Mouse (Mus musculus) cerebellum, postnatal 14 days (tissue): Measurements from ENCODE around the gene Ammecr1.

ENCODE experiments used
- DNase-seq, 2 experiments: peaks; one replicate each; pipeline ENCODE4 v3.0.0; 2021; ENCODE audit warnings: mixed read lengths in 2 of 2

Ammecr1 gene

DNA sequence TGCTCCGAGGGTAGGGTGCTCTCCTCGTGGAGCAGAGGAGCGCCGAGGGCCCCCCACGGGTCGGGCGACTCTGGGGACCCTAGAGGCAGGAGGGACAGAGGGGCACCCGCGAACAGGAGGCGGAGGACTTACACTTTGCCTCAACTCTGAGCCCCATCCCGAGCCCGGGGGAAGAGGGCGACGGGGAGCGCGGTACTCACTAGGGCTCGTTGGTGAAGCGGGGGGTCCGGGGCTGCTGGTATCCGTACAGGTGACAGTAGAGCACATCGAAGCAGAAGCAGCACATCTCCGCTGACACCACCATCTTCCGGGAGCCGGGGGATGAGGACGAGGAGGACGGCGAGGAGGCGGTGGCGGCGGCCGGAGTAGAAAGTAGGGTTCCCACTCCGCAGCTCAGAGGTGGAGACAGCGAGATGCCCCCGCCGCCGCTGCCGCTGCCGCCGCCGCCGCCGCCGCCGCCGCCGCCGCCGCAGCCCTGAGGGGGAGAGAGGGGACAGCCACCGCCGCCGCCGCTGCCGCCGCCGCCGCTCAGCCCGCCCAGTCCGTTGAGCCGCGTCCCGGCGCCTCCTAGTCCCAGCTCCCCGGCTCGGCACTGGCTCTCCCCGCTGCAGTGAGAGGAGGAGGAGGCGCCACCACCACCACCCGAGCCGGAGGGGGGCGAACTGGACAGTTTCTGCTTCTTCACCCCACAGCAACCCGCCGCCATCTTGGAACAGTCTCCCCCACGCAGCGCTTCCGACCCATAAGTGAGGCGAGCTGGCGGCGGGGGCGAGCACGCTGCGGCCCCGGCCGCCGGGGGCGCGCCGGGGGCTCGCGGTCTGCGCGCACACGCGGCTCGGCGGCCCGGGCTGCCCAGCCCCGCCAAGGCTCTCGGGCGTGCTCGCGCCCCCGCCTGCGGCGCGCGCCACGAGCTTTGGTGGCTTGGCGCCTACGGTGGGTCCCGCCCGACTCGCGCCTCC lies at the start of gene Ammecr1:
Gene Ammecr1, minus strand, starts transcription at position 721 of the 959 bp plus-strand sequence.
- peak; percentile 79 for DNase-seq

DNA sequence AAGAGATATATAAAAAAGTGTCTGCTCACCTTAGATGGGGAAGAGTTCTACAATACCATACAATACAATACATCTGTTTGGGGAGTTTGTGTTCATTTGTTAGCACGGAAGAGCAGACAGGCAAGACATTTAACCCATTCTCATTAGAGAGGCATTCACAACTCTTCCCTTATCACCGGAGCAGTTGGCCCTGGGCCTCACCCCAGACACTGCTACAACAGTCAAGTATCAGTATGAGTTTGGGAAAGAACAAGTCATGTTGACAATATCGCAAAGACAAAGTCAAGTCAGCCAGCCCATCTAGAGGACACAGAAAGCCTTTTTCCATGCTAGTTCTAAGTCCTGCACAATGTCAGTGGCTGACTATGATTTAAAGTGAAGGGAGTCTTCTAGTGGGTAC lies 47.6 kb upstream of the Ammecr1 start:
- no peak for DNase-seq

DNA sequence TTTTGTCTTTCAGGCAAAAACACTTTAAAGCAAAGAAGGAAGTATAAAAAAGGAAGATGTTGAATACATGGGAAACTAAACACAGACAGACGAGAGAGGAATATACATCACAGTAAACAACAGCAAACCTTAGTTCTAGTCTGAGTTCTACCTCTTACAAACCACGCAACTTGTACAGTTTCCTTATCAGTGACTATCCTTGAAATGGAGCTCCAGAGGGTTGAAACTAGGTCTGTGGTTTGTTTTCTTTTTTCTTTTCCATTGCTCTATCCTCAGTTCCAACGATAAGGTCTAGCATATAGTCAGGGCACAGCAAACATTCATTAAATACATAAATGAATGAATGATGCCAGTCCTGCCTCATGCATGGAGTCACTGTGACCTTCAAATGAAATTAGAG lies 45.8 kb upstream of the Ammecr1 start:
- no peak for DNase-seq

DNA sequence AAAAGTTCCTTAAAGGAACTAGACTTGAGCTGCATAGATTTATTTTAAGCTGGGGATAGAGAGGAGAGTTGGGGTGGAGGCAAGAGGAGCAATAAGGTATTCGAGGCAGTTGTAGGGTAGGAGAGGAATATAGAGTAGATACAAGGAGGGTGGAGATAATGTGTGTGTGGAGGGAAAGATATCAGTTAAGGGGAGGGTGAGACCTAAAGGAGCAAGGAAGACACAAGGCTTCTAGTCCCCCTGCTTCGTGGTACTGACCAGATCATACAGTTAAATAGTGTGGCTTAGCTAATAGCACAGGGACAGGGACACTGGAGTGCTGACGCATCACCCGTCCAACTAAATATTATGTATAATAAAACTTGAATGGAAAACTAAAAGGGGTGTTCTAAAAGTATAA lies 45.3 kb upstream of the Ammecr1 start:
- no peak for DNase-seq

DNA sequence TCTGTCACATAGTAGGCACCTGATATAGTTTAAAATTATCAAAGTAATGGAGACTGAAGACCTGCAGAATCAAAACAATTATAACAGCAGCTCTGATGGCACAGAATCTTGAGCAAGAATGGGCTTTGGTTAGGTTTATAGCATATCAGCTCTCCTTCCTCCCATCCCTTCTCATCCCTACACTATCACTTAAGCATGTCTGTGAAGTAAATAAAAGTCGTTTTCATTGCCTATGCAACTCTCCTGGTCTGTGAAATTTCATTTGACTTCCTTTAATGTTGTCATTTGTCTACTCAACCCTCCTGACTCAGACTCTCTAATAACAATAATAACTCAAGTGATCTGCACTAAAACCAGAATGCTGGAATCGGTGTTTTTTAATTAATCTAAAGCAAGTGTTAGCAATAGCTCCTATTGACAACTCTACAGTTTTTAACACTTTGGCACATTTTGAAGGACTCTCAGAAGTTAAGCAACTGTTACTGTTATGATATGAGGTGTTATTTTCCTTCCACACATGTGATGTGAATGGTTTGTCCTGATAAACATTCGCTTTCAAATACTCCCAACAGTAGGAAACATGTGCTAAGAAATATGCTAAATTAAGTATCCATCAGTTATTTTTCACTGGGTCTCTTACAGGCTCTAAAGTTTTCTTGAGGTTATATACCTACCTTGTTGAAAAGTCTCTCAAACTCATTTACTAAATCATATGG lies 37.8 kb upstream of the Ammecr1 start:
- DNase-seq, result no peak

DNA sequence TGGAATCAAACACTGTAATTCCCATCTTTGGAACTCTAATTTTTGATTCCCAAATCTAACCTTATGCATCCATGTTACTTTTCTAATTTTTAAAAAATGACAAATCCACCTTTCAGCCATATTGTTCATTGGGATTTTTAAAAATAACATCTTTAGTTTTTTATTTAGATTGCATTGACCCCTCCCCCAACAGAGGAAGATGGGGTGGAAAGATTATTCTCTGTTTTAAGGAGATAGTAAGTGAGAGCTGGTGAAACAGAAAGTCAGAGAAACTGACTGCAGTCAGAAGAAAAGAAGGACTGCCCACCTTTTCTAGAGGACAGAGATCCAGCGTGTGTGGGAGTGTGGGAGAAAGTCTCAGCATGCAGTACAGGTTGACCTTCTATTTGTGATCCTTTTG lies 30.7 kb upstream of the Ammecr1 start:
- DNase-seq, result no peak

DNA sequence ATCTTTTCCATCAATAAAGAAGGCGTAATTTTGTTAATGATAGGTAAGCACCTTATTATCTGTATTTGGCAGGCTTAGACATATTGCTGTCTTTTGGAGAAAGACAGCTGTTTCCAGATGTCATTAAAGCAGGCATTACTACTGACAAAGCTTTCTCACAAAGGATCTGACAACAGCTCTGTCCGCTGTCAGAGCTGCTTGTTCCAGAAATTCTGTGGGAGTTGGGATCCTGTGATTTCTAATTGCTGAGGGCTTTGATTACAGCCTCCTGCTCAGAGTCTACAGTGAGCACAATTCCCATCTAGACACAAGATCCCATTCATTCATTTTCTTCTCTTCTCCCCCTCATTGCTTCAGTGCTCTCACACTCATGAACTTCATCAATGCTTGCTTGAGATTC lies 28.0 kb upstream of the Ammecr1 start:
- no peak for DNase-seq

DNA sequence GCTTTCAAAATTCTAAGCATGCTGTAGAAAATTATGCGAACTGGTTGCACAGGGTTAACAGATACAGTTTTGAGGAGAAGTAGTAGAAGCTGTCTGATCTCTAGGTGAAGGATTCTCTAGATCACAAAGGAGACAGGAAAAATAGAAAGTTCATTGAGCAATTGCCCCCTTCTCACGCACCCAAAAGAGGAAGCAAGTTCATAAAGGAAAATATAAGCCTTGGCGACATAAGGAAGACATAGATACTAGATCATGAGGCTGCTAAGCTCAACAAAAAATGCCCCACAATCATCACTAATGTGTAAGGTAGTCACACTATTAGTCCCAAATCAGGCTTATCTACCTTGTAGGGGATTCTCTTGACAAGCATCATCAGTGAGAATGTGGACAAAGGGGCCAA lies 17.6 kb upstream of the Ammecr1 start:
- DNase-seq, result no peak

DNA sequence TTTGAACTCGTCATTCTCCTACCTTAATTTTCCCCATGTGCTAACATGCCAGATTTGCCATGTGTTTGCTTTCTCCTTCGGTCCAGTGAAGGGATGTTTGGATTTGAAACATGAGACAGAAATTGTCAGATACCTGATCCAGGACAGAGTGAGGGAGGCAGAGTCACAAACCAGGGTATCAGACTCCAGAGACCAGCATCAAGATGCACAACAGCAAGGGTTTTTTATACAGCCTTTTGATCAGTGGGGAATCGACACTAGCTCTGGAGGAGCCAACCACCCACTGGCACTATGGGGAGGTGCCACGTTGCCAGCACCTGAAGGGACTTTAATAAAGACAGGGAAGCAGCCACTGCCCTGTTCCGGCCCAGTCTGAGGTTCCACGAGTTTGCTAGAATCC lies 17.1 kb upstream of the Ammecr1 start:
- DNase-seq, result no peak

DNA sequence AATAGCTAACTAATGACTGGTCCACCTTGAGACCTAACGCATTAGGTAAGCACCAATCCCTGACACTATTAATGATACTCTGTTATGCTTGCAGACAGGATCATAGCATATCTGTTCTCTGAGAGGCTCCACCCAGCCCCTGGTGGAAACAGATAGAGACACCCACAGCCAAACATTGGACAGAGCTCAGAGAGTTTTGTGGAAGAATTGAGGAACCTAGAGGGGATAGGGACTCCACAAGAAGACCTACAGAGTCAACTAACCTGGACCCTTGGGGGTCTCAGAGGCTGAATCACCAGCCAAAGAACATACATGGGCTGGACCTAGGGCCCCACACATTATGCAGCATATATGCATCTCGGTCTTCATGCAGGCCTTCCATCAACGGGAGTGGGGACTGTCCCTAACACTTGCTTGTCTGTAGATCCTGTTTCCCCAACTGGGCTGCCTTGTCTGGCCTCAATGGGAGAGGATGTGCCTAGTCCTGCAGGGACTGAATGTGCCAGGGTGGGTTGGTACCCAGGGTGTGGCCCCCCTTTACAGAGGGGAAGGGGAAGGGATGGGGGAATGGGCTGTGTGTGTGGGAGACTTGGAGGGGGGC lies 15.1 kb upstream of the Ammecr1 start:
- DNase-seq, result no peak

DNA sequence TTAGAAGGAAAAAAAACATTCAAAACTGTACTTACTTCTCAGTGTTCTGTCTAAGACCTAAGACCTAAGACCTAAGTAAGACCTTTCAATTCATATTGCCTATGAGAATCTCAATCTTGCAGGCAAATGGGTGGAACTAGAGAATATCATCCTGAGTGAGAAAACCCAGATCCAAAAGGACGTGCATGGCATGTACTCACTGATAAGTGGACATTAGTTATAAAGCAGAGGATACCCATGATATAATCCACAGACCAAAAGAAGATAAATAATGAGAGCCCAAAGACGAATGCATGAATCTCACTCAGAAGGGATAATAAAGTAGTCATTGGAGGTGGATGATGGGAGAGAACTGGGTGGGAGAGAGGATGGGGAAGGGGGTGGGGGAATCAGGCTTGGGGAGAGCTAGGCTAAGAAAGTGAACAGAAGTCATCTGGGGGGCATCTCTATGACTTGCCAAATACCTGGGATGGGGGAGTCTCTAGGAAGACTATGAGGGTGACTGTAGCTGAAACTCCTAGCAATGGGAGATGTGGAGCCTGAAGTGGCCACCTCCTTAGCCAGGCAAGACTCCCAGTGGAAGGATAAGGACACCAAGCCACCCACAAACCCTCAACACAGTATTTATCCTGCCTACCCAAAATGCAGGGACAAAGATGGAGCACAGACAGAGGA lies 14.5 kb upstream of the Ammecr1 start:
- no peak for DNase-seq

DNA sequence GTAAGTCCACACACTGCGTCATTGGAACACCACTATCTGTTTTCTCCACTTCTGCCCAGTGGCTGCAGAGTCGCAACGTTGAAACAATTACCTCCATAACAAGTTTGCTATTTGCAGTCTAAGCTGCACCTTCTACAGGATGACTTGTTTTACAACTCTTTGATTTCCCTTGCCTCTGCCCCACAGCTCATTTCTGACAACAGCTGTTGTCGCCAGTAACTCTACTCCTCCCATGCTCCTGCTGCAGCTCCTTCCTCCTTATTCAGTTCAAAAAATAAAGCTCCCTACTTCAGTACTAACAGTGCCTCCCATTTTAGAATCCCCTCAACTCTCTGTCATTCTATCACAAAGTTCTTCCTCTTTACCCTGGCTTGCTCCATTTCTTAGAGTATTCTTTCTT lies 12.7 kb upstream of the Ammecr1 start:
- DNase-seq, result no peak

DNA sequence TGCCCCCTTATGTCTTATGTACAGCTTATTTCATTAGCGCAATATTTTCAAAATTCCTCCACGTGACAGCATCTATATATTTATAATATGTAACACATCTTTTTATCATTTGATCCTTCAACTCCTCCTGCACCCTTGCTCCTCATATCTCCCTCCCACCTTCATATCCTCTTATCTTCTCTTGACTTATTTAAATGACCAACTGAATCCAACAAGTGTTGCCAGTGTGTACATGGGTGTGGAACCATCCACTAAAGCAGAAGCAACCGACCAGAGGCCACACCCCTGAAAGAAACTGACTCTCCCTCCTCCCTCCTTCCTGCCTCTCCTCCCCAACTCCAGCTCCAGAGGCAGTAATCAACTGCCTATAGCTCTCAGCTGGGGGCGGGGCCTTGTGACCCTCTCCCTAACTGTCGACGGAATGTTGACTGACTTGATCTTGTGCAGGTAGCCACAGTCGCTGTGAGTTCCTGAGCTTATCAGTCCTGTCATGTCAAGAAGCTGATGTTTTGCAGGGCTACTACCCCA lies 6.0 kb upstream of the Ammecr1 start:
- DNase-seq, result no peak

DNA sequence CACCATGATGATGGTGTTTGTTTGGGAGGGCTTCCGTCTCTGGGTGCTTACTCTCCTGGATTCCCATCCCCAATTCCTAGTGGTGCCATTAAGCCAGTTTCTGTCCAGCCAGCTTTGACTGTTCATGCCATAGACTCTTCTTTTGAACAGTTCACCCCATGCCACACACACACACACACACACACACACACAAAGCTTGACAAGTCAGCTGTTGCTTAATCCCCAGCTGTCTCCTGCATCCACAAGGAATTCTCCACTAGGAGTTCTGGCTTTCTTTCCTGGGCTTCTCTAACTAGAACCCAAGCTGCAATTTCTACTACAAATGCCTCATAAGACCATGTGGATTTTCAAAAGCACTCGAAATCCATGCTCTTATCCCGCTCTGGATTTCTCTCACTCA lies 5.2 kb upstream of the Ammecr1 start:
- DNase-seq, result no peak

DNA sequence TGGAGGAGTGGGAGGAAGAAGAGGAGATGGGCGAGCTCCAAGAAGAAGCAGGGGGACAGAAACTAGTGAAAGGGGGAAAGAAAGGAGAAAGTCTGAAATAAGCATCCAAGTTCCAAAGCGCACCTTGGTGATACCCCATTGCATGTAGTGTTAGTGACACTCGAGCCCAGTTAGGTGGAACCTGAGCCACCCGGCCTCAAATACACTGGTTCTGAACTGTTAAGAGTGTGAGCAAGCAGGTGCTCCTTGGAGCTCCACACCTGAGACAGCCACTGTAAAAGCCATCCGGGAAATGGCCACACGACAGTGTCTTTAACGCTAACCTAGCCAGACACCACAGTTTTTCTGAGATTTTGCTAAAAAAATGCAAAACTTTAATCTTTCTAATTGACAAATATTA lies 539 bp upstream of the Ammecr1 start:
- peak in 1 of 2 experiments; percentile 22 for DNase-seq

DNA sequence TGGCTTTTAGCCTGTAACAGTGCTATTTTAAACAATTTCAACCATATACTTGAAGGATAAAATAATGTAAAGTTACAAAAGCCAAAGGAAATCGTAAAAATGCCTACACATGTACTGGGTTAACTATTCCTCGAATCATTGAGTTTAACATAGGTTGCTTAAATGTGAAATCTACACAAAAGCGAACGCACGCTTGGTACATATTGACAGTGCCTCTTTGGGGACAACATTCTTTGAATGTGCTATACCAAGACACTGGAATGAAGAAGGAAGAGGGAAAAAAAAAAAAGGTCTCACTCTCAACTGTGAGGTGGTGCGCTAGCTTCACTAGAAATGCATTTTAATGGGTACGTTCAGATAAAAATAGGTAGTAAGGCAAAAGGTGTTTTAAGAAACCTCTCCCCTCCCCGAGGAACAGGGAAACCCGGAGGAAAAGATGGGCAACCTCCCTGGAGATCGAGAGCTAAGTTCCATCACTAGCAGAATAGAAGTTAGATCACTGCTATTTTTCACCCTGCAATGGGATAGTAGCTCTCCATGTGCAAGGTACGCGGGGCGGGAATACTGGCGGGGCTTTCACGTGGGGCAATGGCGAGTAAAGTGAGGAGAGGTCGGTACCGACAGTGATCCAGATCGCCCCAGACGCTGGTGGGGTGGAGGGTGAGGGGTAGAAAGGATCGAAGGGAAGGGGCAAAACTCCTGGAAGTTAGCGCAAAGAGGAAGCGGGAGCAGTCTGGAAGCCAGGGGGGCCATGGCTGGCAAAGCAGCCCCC lies 1.1 kb downstream of the Ammecr1 start:
- peak in 1 of 2 experiments; percentile 29 for DNase-seq

DNA sequence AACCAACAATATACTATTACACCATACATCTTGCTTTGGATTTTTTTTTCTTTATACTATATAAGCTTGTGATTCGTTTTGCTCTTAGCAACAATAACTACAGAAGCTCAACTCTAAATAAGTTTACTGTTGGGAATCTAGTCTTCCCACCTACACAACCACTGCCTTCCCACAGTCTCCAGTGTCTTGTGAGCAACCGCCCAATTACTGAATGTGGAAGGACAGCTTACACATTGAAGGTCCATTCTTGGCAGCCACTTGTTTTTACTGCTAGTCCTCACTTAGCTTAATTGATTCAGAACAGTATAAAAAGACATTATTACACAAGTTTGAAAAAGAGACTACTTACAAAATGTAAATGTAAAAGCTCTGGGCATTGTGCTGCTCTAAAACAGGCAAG lies 6.1 kb downstream of the Ammecr1 start:
- no peak for DNase-seq

DNA sequence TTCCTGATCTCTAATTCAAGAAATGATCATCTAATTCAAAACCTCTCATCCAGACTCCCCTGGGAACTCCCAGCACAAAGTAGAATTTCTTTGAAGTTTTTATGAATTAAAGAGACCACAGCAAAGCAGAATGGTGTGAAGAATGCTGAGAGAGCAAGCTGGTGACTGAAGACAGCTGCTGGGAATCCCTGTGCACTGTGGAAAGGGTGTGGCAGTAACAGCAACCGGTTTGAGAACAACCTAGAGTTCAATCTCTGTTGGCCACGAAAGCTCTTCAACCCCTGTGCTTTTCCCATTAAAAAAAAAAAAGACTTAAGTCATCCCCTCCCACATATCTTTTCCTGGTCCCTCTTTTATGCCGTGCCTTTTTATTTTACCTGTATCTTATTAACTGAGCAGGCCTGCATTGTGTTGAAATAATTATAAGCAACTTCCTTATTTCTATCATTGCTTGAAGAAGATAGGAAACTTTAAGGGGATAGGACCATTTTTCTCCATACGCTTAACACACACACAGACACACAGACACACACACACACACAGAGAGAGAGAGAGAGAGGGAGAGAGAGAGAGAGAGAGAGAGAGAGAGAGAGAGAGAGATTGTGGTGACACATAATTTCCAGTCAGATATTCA lies 6.7 kb downstream of the Ammecr1 start:
- no peak for DNase-seq

DNA sequence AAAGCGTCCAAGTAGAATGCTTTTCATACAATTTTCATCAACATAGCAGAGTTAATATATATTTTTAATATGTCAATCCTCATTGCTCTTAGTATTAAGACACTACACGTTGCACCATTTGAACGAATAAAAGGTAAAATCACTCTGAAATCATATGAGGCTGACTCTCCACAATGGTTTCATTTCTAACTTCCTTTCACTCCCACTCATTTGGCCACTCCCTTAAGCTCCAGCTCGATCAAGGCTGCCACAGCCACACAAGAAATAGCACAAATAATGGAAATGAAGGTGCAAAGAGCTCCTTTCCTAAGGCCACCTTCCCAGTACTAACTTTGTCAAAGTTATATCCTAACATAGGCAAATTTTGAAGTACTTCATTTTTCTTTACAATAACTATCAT lies 38.1 kb downstream of the Ammecr1 start:
- no peak for DNase-seq

DNA sequence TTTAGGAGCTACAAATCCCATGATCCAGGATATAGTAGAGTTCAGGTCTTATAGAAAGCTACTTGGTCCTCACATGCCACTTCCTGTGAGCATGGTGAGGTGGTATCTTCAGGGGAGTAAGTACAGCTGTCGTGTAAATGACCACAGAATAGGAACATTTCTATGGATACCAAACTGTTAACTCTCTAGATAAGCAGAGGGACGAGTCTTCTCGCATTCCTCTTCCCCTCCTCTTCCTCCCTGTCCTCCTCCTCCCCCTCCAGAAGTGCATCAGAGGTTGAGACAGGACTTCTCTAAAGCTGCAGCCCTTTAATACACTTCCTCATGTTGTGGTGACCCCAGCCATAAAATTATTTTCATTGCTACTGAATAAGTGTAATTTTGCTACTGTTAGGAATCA lies 49.1 kb downstream of the Ammecr1 start:
- no peak for DNase-seq

DNA sequence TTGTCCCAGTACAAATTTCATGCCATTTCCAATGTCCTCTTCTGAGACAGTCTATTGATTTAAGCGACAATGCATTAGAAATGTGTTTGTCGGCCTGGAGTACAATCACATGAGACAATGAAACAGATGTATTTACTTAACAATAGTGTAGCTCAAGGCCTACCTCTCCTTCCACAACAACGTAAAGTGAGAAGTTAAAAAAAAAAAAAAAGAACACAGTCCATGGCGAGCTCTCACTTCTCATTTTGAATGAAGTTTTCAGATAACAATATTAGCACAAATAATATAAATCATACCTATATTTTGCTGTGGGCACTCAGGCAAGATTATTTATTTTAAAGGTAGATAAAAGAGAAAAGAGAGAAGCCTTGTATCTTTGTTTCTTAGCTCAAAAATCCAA lies 49.8 kb downstream of the Ammecr1 start:
- DNase-seq, result no peak

DNA sequence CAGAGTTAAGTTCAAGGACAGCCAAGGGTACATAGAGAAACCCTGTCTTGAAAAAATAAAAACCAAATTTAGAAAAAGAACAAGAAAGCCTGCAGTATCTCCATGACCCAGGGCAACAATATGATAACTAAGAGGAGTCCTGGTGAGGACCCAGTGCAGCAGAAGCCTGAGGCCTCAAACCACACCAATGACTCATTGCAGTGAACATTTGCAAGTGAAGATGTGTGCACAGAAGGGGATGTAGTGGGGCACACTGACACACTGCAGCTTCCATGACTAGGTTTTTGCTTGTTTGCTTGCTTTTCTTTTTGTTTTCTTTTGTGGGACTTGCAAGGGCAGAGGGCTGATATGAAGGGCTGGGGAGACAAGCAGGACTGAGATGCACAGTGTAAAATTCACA lies 52.3 kb downstream of the Ammecr1 start:
- no peak for DNase-seq
